Mouse (Mus musculus) kidney, postnatal 10 days (tissue): ENCODE results near the gene Enox1.
A peak's percentile ranks its signal among the peaks of the same experiment; 100 is the strongest.

ENCODE experiments used
- DNase-seq: peaks from one replicate; pipeline ENCODE4 v3.0.0; 2021; ENCODE audit warnings: mixed read lengths

Enox1 gene

GRCm38 (mm10) chr14:77638616-77639015 lies 482.1 kb downstream of the Enox1 start:
- DNase-seq: no peak

GRCm38 (mm10) chr14:77639586-77639985 lies 483.0 kb downstream of the Enox1 start:
- no peak for DNase-seq

- DNase-seq: no peak
These were observed 485.8 kb downstream of the Enox1 start for GRCm38 (mm10) chr14:77642314-77642713.

GRCm38 (mm10) chr14:77646196-77646595 lies 489.6 kb downstream of the Enox1 start:
- no peak for DNase-seq

- DNase-seq: no peak
These were observed 490.5 kb downstream of the Enox1 start for GRCm38 (mm10) chr14:77647017-77647416.

- no peak for DNase-seq
These were observed 491.7 kb downstream of the Enox1 start for GRCm38 (mm10) chr14:77648305-77648704.

- no peak for DNase-seq
These were observed 502.2 kb downstream of the Enox1 start for GRCm38 (mm10) chr14:77658739-77659138.

GRCm38 (mm10) chr14:77662273-77662672 lies 505.7 kb downstream of the Enox1 start:
- DNase-seq: no peak

- no peak for DNase-seq
These were observed 506.4 kb downstream of the Enox1 start for GRCm38 (mm10) chr14:77662994-77663393.

- DNase-seq: no peak
These were observed 511.5 kb downstream of the Enox1 start for GRCm38 (mm10) chr14:77668096-77668495.

- DNase-seq: no peak
These were observed 512.9 kb downstream of the Enox1 start for GRCm38 (mm10) chr14:77669494-77669893.

GRCm38 (mm10) chr14:77670945-77671344 lies 514.4 kb downstream of the Enox1 start:
- no peak for DNase-seq

- no peak for DNase-seq
These were observed 515.4 kb downstream of the Enox1 start for GRCm38 (mm10) chr14:77671961-77672360.

GRCm38 (mm10) chr14:77673138-77673537 lies 516.6 kb downstream of the Enox1 start:
- no peak for DNase-seq

- DNase-seq: peak; percentile 14
These were observed 521.4 kb downstream of the Enox1 start for GRCm38 (mm10) chr14:77677951-77678350.

GRCm38 (mm10) chr14:77679877-77680276 lies 523.3 kb downstream of the Enox1 start:
- peak; percentile 15 for DNase-seq

GRCm38 (mm10) chr14:77682888-77683555 lies 526.5 kb downstream of the Enox1 start:
- no peak for DNase-seq

GRCm38 (mm10) chr14:77689816-77690215 lies 533.3 kb downstream of the Enox1 start:
- DNase-seq: no peak

GRCm38 (mm10) chr14:77705006-77705405 lies 548.4 kb downstream of the Enox1 start:
- no peak for DNase-seq

GRCm38 (mm10) chr14:77706511-77707246 lies 550.1 kb downstream of the Enox1 start:
- DNase-seq: no peak

- DNase-seq: no peak
These were observed 550.7 kb downstream of the Enox1 start for GRCm38 (mm10) chr14:77707279-77707678.

GRCm38 (mm10) chr14:77708354-77709150 lies 552.0 kb downstream of the Enox1 start:
- DNase-seq: peak; percentile 11

GRCm38 (mm10) chr14:77714931-77715535 lies 558.5 kb downstream of the Enox1 start:
- no peak for DNase-seq
